Mouse (Mus musculus) activated CD4-positive, CD25-positive, alpha-beta regulatory T cell, adult 4 months (primary cell): ENCODE data around the gene Wasf2. TPM values are rescaled to one million over a fixed set of nuclear protein-coding genes. Genes with fewer than 3 reads are reported as not detected.

Experiments used
- ATAC-seq: one replicate; pipeline ENCODE4 v1.8.0; 2017
- polyA plus RNA-seq, 2 experiments: library from polyadenylated mRNA; unstranded; fragments of 100-300 nt; shearing (Covaris generic); gene quantifications; one replicate each; pipeline ENCODE4 v1.2.1; 2017

Wasf2 gene
- polyA plus RNA-seq, 2 experiments from 2014 or later: 83.0 to 104 TPM

DNA sequence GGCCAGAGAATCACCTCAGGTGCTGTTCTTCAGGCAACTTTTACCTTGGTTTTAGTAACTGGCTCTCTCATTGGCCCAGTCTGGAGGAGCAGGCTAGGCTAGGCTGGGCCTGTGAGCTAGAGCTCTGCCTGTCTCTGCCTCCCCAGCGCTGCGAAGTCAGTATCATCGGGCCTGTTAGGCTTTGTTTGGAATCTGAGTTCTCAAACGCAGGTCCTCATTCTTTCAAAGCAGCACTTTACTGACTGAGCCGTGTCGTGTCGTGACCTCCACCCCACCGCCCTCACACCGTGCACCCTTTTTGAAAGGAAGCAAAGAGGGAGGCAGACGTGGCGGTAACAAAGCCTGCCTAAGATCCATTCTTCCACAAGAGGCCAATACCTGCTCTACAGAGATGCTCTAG, 914 bp upstream of the Wasf2 start:
- peak; percentile 2 for ATAC-seq

DNA sequence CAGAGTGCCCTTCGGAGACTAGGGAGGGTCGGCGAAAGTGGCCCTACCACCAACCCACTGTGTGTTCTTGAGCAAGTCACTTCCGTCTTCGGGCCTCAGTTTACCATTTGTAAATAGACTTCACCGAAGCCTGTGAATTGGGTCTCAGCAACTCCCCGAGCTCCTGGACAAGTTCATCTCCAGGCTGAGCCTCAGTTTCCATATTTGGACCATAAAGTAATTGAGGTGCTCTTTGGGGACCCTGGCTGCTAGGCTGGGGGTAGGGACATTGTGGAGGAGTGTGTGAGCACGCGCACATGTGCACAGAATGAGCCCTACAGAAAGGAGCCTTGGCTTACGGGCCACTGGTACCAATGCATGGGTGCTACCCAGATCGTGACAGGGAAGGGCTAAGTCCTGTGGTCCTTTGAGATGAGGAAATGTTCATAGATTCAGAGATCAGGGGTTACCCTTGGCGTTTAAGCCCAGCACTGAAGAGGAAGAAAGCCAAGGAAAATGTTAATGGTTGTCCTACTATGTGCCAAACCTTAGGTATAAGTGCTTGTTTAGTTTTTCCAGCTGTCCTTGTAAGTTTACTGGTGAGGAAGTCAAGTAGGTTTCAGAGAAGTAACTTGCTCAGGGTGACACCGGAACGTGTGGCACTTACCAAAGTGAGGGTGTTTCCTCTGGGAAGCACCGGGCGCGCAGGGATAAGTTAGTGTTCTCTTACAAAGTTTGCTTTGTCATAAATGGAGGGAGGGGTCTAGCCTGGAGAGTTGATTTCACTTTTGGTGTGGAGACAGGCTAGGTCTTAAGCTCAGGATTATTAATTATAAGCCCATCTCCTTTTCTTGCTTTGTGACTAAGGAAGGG, 811 bp downstream of the Wasf2 start:
- no peak for ATAC-seq

DNA sequence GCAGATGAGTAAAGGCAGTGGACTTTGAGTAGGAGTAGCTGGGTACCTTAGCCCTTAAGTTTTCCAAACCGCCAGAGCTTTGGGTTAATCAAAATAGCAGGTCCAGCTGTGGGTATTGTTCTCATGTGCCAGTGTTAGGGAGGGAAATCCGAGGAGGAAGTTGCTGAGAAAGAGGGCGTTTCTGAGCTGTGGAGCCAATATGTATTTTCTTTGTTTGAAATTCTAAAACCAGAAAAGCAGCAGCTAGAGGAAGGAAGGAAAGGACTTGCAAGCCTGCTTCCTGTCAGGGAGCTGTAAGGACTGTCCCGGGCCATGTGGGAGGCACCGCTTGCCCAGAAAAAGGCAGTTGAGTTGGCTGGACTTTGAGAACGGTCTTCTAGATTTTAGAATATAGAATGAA, 1.7 kb downstream of the Wasf2 start:
- ATAC-seq: peak; percentile 9

DNA sequence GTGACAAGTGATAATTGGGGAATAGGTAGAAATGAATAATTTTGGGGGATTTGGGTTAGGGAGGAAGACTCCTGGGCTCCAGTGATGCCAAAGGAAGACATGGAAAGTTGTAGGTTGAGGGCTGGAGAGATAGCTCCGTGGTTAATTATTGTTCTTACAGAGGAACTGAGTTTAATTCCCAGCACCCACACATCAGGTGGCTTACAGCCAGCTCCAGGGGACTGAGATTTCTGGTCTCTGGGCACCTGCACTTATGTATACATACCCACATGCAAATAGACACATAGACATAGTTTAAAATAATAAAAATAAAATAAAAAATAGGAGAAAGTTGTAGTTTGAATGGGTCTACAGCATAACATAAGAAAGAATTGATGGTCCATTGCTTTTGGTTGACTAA, 6.6 kb downstream of the Wasf2 start:
- no peak for ATAC-seq

DNA sequence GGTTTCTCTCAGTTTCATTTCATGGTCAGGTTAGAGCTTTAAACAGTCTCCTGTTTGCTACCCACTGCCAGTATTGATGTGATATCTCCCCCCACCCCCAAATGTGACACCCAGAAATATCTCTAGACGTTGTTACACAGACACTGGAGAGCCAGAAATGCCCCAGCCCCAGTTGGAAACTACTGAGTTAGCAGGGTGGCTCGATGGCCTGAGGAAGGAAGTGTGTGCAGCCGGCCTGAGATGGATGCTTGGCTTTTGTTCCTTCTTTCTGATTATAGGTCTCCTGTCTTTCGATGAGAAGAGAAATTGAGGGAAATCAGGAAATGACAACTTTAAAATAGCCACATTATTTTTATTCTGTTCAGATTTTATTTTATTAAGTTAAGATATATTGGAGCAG, 8.7 kb downstream of the Wasf2 start:
- no peak for ATAC-seq

DNA sequence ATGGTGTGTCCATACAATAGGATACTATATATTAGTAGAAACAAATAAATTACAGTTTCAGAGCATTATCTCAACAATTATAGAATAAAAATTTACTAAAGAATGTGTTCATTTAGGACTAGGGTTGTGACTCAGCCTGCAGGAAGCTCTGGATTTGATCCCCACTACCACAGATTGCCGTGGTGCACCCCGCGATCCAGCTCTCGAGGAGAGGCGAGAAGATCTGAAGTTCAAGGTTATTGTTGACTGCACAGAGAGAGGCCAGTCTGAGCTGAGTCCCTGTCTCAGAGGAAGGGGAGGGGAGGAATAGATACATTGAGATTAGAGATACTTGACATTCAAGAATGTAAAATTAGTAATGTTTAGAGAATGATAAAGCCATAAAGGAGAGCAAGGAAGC, 24.7 kb downstream of the Wasf2 start:
- ATAC-seq: no peak

DNA sequence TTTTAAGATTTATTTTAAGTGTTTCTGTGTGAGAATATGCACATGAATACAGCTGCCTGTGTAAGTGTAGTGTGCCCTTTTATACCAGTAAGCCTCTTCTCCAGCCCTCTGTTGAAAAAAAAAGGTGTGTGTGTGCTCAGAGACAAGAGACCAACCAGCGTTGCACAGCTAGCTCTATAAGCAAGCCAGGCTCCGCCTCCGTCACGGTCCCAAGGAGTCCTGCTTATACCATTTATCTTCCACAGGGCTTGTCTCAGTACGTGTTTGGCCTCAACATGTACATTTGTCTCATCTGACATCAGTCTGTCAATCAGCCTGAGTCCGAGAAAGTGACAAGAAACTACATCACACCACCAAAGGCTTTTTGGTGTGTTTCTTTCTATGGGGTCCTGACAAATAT, 25.4 kb downstream of the Wasf2 start:
- ATAC-seq: no peak

DNA sequence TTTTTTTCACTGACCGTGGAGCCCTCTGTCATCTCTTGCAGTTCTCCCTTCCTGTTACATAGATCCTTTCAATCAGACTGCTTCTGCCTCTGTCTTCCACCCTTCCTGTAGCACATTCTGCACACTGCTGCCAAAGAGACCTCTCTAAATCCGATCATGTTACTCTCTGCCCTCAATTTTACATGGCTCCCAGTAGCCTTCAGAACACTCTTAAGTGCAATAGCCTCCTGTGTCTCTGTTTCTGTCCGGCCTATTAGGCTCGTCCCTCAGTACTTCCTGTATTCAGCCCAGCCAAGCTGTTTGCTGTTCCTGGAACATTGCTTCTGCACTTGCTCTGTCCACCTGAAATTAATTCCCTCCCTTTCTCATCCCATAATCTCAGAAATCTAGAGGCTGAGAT, 26.1 kb downstream of the Wasf2 start:
- ATAC-seq: no peak

DNA sequence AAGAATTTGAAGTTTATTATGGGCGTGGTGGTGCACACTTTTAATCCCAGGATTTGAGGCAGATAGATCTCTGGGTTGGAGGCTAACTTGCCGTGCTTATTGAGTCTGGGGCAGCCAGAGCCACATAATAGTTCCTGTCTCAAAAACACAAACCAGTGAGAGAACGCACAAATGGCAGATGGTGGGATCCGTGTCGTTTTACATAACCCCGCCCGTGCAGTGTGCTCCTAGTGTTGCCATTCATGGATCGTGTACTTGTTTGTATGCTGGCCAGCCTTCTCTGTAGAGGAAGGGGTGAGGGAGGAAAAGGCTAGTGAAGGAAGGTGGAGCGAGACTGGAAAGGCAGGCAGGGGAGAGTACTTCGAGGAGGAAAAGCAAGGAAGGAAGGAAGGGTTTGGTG, 26.5 kb downstream of the Wasf2 start:
- no peak for ATAC-seq

DNA sequence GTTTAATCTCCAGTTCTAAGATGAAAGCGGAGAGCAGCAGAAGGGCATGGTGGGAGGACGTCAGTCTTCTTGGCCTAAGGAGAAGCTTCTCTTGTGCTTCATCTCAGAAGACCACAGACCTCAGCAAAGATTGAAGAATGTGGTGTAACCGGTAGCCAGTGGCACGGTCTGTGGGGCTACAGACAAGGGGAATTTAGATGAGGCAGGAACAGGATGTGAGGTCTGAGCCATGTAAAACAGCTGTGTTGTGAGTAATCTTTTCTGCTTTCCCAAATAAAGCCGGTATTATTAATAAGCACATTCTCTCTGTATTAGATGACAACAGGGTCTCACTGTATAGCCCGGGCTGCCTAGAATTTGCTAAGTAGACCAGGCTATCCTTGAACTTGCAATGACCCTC, 28.8 kb downstream of the Wasf2 start:
- ATAC-seq: peak; percentile 90

DNA sequence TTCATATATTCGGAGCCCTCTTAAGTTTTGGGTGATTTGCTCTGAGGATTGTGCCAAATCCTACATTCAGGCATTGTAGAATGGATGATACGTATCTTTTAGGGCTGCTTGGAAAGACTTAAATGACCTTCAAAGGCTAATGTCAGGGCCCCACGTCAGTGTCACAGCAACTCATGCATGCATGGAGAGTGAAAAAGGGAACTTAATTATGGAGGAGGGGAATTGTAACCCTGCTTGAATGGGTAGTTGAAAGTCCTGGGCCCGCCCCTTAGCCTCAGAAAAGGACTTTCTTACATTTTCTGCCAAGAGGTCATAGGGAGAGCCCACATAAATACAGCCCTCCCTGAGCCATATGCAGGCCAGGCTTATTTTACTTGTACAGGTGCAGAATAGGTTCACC, 29.3 kb downstream of the Wasf2 start:
- no peak for ATAC-seq

DNA sequence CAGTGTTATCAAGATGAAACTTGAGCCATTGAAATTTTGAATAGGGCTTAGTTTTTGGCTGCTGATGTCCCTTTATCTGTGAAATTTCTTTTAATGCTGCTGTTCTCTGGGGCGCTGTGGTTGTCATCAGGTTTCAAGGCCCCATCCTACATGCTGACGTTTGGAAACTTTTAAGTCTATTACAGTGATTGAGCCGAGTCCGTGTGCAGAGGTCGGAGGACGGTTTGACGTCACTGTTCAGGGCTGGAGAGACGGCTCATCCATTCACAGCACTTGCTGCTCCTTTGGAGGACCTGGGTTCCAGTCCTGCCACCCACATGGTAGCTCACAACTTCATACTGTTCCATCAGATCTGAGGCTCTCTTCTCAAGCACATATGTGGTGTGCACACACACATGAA, 29.9 kb downstream of the Wasf2 start:
- ATAC-seq: no peak

DNA sequence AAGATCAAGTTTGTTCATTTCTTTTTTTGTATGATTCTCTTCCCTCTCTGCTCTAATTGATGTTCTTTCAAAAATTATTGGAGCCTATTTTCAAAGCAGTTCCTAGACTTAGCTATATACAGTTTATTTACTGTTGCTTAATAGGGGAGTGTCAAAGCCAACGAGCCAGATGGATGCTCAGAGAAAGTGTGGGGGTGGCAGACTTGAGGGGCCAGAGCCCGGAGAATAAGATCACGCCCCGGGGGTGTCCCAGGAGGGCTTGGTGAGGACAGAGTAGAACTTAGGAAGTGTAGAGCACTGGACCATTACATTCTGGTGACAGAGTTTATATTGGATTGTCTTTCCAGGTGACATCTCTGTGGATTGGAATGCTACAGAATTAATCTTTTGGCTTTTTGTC, 30.5 kb downstream of the Wasf2 start:
- ATAC-seq: no peak

DNA sequence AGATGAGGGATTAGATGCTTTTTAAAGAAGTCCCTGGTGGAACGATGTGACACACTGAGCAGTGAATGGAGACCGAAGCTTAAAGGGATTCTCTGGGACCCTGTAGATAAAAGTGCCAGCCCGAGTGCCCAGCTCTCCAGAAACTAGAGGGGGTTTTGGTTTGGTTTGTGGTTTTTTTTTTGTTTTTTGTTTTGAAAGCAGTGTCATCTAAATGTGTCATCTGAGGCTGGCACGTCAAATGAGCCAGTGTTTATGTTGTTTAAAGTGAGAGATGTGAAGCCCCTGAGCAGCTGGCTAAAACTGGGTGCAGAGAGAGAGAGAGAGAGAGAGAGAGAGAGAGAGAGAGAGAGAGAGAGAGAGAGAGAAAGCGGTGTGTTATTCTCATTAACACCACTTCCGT, 31.9 kb downstream of the Wasf2 start:
- peak; percentile 28 for ATAC-seq

DNA sequence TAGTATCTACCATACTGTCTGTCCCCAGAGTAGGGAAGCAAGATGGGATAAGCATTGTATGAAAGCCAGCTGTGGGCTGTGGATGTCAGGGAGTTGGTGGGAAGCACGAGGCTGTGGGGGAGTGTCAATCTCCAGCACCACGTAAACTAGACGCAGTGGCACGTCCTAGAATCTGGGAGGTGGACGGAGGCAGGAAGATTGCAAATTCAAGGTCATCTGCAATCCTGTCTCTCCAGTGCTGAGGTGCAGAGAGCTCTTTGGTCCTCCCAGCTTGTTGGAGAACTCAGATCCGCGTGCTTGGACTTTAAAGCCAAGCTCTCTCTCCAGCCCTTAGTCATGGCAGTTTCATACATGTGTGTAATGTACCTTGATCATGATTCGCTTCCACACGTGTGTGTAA, 36.5 kb downstream of the Wasf2 start:
- ATAC-seq: no peak

DNA sequence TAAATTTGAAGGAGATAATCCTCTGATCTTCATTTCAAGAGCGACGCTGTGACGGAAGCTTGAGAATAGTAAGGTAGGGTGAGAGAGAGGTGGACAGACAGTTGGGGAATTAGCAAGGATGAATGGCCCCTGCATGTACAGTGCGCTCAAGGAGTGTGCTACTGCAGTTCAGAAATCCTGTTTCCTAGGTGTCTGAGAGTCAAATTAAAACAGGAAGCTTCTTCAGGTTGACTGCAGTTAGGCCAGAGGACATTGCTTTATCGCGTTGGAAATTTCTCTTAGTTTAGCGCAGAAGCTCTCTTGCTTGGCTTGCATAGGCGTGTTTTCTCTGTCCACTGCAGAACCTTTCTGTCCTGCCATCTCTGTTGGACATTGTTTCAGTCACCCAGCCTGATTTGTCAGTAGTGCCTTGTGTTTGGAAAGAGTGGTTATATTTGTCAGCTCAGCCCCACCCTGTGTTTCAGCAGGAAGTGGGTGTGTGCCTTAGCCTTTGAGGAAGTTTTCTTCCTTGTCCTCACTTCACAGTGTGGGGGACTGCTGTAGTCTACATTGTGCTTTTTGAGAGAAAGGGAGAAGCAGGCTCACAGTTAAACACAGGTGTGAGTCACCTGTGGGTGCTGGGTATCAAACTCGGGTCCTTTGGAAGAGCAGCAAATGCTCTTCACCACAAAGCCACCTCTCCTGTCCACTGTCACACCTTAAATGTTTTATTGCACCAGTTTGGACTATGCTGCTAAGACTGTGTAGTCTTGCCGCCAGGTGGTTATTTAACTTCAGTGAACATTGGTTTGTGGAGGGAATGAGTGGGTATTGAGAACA, 39.1 kb downstream of the Wasf2 start:
- ATAC-seq: peak; percentile 74

DNA sequence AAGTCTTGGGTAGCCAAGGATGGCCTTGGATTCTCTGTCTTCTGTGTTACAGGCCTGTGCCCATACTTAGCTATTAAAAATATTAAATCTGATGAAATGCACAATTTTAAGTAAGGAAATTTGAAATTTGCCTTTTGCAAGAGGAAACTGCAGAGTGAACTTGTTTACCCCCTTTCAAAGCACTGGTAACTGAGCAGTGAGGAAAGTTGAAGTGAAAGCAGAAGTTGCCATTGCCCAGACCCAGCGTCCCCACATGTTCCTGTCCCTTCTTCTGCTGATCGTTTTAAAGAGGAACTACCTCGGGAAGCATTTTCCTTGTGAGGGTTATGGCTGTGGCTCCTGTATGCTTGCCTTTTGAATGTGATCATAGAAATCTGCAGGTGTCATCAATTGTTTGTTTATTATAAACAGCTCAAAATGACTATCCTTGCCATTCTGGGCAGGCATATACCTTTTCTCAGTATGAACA, 39.8 kb downstream of the Wasf2 start:
- ATAC-seq: peak; percentile 36

DNA sequence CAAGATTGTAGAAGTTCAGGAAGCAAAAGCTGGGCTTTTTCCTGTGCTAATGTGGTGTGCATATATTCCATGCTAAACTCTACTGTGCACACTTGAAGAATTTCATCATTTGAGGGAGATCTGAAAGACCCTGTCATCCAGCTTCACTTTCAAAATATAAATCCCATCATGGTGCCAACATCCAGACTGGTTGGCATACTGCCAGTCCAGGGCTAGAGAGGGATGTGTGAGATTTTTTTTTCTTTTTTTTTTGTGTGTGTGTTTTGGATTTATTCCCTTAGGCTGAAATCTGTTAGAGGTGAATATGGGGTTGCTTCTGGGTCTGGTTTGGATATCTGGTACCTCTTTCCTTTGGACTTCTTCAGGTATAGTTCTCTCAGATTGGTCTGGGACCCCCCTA, 40.3 kb downstream of the Wasf2 start:
- ATAC-seq: no peak

DNA sequence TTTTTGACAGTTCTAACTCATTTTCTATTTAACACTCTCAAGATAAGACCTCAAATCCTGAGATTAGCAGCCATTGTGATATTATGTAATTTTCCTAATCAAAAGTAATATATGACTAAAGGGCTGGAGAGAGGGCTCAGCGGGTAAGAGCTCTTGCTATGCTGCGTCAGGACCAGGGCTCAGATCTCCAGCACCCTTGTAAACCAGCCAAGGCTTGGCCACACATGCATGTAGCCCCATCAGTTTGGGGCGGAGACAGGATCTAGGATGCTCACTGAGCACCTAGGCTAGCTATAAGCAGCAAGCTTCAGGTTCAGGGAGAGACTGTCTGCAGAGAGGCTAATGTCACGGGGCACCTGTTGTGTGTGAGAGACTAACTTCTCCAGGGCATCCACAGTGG, 42.1 kb downstream of the Wasf2 start:
- no peak for ATAC-seq

DNA sequence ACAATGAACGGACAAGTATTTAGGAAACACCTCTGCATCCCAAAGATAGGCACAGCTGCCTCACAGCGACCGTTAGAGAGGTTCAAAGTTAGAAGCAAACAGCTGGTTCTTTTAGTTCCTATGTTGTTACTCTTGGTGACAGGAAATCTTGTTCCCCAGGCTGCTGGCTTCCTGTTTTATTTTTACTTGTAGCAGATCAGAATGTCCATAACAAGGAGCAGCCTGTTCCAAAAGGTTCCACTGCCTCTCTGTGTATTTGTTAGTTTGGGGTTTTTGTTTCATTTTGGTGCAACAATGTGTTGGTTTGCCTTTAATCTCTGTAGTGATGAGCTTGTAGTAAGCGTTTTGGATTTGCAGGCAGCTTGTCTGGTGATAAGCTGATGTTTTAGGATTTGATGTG, 44.1 kb downstream of the Wasf2 start:
- peak; percentile 21 for ATAC-seq

DNA sequence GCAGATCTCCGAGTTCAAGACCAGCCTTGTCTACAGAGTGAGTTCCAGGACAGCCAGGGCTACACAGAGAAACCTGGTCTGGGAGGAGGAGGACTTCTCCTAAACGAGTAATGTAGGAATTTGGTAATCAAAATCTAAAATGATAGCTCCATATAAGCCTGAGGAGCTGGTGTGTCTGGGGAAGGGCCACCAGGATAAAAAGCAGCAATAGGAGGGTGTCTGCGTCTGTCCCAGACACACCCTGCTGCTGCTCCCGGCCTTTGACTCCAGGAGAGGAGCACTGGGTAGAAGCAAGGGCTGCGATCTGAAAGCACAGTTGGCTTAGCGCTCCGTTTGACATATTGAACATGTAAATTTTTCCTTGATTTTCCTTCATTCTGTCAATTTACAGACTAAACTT, 45.0 kb downstream of the Wasf2 start:
- ATAC-seq: no peak

DNA sequence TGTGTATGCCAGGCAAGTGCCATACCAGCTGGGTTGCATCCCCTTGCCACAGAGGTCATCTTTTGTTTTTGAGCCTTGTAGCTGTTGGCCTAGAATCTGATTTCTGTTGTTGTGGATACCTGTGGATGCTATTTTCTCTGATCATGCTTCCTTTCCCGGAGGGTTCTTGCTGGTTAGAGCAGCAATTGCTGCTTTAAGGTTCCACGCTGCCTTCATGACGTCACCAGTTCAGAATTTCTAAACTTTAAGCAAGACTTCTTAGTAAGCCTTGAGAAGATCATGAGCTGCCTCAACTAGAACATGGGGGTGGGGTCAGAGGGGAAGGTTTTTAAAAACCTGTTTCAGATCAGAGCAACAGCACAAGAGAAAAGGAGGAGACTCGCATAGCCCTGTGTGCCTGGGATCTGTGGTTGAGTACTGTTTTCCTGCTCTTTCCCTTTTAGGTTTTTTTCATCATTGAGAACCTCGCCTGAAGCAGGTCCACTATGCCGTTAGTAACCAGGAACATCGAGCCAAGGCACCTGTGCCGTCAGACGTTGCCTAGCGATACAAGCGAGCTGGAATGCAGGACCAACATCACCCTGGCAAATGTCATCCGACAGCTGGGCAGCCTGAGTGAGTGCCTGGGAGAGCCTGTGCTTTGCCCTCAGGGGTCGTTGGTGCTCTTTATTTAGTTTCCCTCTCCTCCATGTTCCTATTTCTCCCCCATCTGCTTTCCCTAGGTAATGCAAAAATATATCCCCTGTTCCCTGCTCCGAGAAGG, 45.9 kb downstream of the Wasf2 start:
- no peak for ATAC-seq

DNA sequence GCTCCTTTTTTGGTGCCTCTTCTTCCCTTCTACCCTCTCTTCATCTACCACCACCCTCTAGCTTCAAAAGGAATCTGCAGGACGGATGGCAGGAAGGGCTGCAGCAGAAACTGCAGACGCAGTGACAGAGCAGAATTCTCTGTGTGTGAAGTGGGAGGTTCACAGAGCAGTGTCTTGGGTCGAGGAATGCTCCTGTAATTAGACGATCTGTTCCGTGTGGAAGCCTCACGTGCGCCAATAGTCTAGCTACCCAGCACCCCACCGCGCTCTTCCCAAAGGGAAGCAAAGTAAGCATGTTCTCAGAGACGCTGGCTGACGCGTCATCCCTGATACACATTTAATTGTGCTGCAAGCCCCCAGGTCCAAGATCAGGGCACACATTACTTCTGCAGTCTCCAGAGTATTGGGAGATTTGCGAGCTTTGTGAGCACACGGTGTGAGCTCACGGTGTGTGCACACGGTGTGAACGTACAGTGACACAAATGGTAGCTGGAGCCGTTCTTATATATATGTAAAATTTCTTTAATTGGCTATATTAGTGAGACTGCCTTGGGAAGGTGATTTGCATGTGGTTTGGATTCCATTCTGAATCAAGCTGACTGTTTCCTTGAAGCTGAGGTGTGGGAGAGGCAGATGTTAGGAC, 46.6 kb downstream of the Wasf2 start:
- no peak for ATAC-seq
